31 mouse cellular contexts compared by ENCODE assay signal in the genomic region with DNA sequence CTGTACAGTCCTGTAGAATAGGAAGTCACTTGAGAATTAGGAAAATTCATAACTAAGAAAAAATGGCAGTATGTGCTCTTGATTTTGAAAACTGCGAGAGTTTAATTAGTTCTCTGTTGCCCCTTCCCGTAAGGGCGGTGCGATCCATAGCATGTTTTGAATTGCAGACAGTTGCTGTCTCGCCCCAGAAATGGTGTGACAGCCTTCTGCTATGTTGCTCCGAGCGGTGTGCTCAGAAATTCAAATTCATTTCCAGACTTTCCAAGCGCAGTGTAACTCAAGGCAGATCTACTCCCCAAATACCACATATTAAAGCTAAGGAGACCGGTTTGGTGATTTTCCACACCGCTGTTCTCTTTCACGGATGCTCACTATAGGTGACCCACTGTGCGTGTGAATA. TPM values are rescaled to one million over a fixed set of nuclear protein-coding genes. Genes with fewer than 3 reads are reported as not detected.
DNase-seq lines count a peak whose midpoint lies in the region; ATAC-seq and TF ChIP-seq lines count a peak whose summit lies in the region.
"Had no signal": no experiment of that assay in that cellular context is flagged by ENCODE, and none has a peak within 500 bp of the region (broad histone marks: within the 10 kb centered on the region; RNA-seq: fewer than 3 reads in every experiment).

No protein-coding gene starts in this region.

- H3K36me3 ChIP-seq in forebrain, embryonic 15.5 days: peaks cover 8% of the 10 kb centered on the region
- H3K36me3 ChIP-seq in forebrain, embryonic 11.5 days (ENCODE audit: control insufficient read depth, insufficient read depth, low read length): no peaks in the 10 kb centered on the region
- H3K36me3 ChIP-seq: heart, embryonic 10.5 days; heart, embryonic 13.5 days had no signal

- ATAC-seq in forebrain, embryonic 15.5 days (replicated peaks): peak; percentile 64; the same call in 1 of the 2 replicates
- no peak for ATAC-seq in forebrain, embryonic 11.5 days (replicated peaks; ENCODE audit: low FRiP score)
- ATAC-seq in frontal cortex, adult (ENCODE audit: low TSS enrichment): peak; percentile 69
- ATAC-seq: CD4-positive, CD25-positive, alpha-beta regulatory T cell, adult 4 months; hindbrain, postnatal 0 days; inflammation-experienced regulatory T-cells, adult 6 months; intestine, embryonic 16.5 days had no signal

- H3K4me1 ChIP-seq in forebrain, embryonic 15.5 days: peaks cover 13% of the 10 kb centered on the region
- no peaks in the 10 kb centered on the region for H3K4me1 ChIP-seq in forebrain, embryonic 11.5 days (replicated peaks; ENCODE audit: control insufficient read depth, insufficient read depth, low read length)
- H3K4me1 ChIP-seq: embryonic facial prominence, embryonic 10.5 days; embryonic facial prominence, embryonic 13.5 days; heart, embryonic 10.5 days; heart, embryonic 13.5 days had no signal

- DNase-seq in forebrain, embryonic 11.5 days (ENCODE audit: low spot score): no peak
- no peak for DNase-seq in frontal cortex, postnatal 36 days (ENCODE audit: low spot score in 2 of 2)
- peak; percentile 51 for DNase-seq in brain, adult 2 months (ENCODE audit: low read depth, low spot score)
- peak; percentile 64 for DNase-seq in brain, embryonic 14.5 days (ENCODE audit: low read depth)
- no peak for DNase-seq in adrenal gland, postnatal 4 days (ENCODE audit: low spot score in 2 of 2)
- DNase-seq: adrenal gland, adult 2 months; adrenal gland, postnatal 25 days; cerebellum, adult 11 months; cerebellum, adult 8-10 months; cerebellum, postnatal 36 days; embryo, embryonic 11 days; gastrocnemius, postnatal 10 days; gastrocnemius, postnatal 36 days; heart, adult 2 months; heart, postnatal 14 days; heart, postnatal 4 days; kidney, adult 18-20 months had no signal

- H3K27ac ChIP-seq in forebrain, embryonic 15.5 days (replicated peaks): no peak overlapping the region
- no peak overlapping the region for H3K27ac ChIP-seq in forebrain, embryonic 11.5 days (ENCODE audit: low read depth, low read length)
- H3K27ac ChIP-seq: embryonic facial prominence, embryonic 10.5 days; embryonic facial prominence, embryonic 13.5 days; heart, adult 2 months; heart, embryonic 10.5 days; heart, embryonic 13.5 days; hindbrain, embryonic 14.5 days; hindbrain, postnatal 0 days had no signal

- TF ChIP-seq CTCF in brain, embryonic 14.5 days (IDR thresholded peaks at IDR 0.05; ENCODE audit: borderline replicate concordance, extremely low read depth, insufficient read depth, insufficient read length): no peak

- no peaks in the 10 kb centered on the region for H3K27me3 ChIP-seq in forebrain, embryonic 15.5 days
- H3K27me3 ChIP-seq in forebrain, embryonic 11.5 days (ENCODE audit: control insufficient read depth, insufficient read depth, low read length): no peaks in the 10 kb centered on the region
- H3K27me3 ChIP-seq: embryonic facial prominence, embryonic 13.5 days; heart, embryonic 13.5 days had no signal

- TF ChIP-seq POLR2A in brain, embryonic 14.5 days (IDR thresholded peaks at IDR 0.05; ENCODE audit: borderline replicate concordance, extremely low read depth, insufficient read depth, insufficient read length, poor library complexity, severe bottlenecking): no peak

- no peak overlapping the region for H3K9ac ChIP-seq in forebrain, embryonic 15.5 days (replicated peaks)
- H3K9ac ChIP-seq in forebrain, embryonic 11.5 days (ENCODE audit: low read length): no peak overlapping the region
- H3K9ac ChIP-seq: embryonic facial prominence, embryonic 13.5 days; heart, embryonic 13.5 days; hindbrain, embryonic 14.5 days had no signal

- H3K9me3 ChIP-seq in forebrain, embryonic 15.5 days: no peaks in the 10 kb centered on the region
- H3K9me3 ChIP-seq in forebrain, embryonic 11.5 days (ENCODE audit: control insufficient read depth, low read length): no peaks in the 10 kb centered on the region
- H3K9me3 ChIP-seq: embryonic facial prominence, embryonic 10.5 days; embryonic facial prominence, embryonic 13.5 days; heart, embryonic 10.5 days; heart, embryonic 13.5 days had no signal

- no peak overlapping the region for H3K4me2 ChIP-seq in forebrain, embryonic 15.5 days (replicated peaks)
- H3K4me2 ChIP-seq in forebrain, embryonic 11.5 days (ENCODE audit: low read depth, low read length, severe bottlenecking): no peak overlapping the region
- H3K4me2 ChIP-seq: embryonic facial prominence, embryonic 13.5 days; heart, embryonic 13.5 days; hindbrain, embryonic 14.5 days had no signal

- WGBS in forebrain, embryonic 15.5 days: 76% methylated on average over 12 of the region's 12 CpGs
- 86% methylated on average over 12 of the region's 12 CpGs for WGBS in forebrain, embryonic 11.5 days

- no peak overlapping the region for H3K4me3 ChIP-seq in forebrain, embryonic 15.5 days
- no peak overlapping the region for H3K4me3 ChIP-seq in forebrain, embryonic 11.5 days (ENCODE audit: low read depth, low read length)
- H3K4me3 ChIP-seq: embryonic facial prominence, embryonic 10.5 days; embryonic facial prominence, embryonic 13.5 days; erythroblast, embryonic 14.5 days; heart, adult 2 months; heart, embryonic 10.5 days; heart, embryonic 13.5 days had no signal

RNA-seq across cellular contexts. Expression of a gene that starts 50.6 kb away (rescaled TPM):
- 47.8 and 50.8 TPM in 2 replicates for polyA plus RNA-seq in forebrain, embryonic 15.5 days (2015; fragmentation: Nextera tagmentation; extraction: Ambion mirVana)
- polyA plus RNA-seq in forebrain, embryonic 11.5 days (2014; fragmentation: Nextera tagmentation; extraction: Ambion mirVana): 10.0 and 13.5 TPM in 2 replicates
- polyA plus RNA-seq in brain, embryonic 14.5 days (2012; rRNA removed): 26.8 and 27.2 TPM in 2 replicates
- total RNA-seq in adrenal gland, postnatal 4 days (2021): under 1 TPM; 0.59 to 0.64 TPM
- total RNA-seq: gastrocnemius, adult 18-20 months; granulocyte monocyte progenitor cell, adult 5-6 weeks had no signal
- polyA plus RNA-seq: CD4-positive, CD25-positive, alpha-beta regulatory T cell, adult 4 months; erythroblast, embryonic 14.5 days; inflammation-experienced regulatory T-cells, adult 6 months had no signal

Comparison
In these comparisons a context has a peak if more than half of its experiments do, and no peak if none do; other contexts are left out.
1. DNase-seq: peak in brain, adult 2 months (single experiment) and brain, embryonic 14.5 days (single experiment); none in forebrain, embryonic 11.5 days (single experiment), frontal cortex, postnatal 36 days (0 of 2) and adrenal gland, postnatal 4 days (0 of 2).